Mouse (Mus musculus): Measurements from ENCODE around the gene Gm9732. TPM values are rescaled to one million over a fixed set of nuclear protein-coding genes. Genes with fewer than 3 reads are reported as not detected.

Gm9732 gene
- not detected in 2 replicates for polyA plus RNA-seq (2012; rRNA removed)

DNA sequence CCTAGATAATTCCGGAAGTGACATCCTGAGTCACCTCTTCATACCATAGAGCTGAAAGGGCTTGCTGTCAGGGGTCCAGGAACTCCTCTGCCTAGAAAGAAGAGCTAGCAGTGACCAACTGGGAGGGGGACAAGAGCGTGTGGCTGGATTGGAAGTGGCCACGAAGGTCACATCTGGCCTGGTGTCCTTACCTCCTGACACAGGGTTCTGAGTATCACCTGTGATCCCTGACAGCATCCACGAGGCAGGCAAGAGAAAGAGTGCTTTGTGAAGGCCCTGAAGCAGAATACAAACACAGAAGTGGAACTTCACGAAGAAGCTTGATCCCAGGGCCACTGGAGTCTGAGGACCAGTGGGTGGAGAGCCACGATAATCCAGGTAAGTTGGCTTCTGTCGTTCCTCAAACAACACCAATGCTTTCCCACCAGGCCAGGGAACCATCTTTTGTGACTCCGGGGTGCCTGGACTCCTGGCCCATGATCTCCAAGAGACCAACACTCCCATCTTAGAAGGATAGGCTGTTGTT lies at the start of gene Gm9732:
TSS of gene Gm9732 (plus strand) at position 51 of the 526 bp plus-strand sequence.

GRCm38 (mm10) chr14:43235204-43235603 lies 39.6 kb upstream of the Gm9732 start, which contains the start of gene Gm8122:
TSS of gene Gm8122 (minus strand) at chr14:43235304.

GRCm38 (mm10) chr14:43258349-43258748 lies 16.5 kb upstream of the Gm9732 start, which contains the start of gene Gm8126:
TSS of gene Gm8126 (plus strand) at chr14:43258649.

GRCm38 (mm10) chr14:43293503-43293902 lies 18.7 kb downstream of the Gm9732 start, which contains the start of gene Gm8127:
TSS of gene Gm8127 (minus strand) at chr14:43293832.

DNA sequence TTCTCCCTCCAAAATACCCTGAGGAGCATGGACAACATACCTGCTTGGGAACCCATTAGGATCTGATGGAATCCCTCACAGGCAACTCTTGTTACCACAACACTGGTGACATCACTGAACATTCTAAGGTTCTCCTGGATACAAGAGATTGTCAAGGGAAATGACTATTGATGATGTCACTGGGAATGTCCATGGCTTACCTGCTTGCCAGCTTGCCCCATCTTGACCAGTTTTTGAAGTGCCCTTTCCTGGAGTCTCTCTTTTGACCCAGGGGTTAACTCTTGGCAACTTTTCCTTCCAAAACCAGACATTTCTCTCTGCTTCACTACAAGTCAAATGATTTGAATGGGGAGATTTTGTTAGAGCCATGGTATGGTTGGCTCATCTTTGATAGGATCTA lies 72.9 kb downstream of the Gm9732 start, which contains the start of gene 1700001F09Rik:
TSS of gene 1700001F09Rik (minus strand) at position 101 of the 400 bp plus-strand sequence.

Other genes starting within 250 kb of the Gm9732 start
- not detected in 2 replicates for gene Gm8094, start 198.4 kb upstream of the Gm9732 start, polyA plus RNA-seq (2012; rRNA removed)
- gene Gm8104, start 174.4 kb upstream of the Gm9732 start, polyA plus RNA-seq (2012; rRNA removed): not detected in 2 replicates
- gene Gm7233, start 95.2 kb upstream of the Gm9732 start, polyA plus RNA-seq (2012; rRNA removed): not detected in 2 replicates
- not detected in 2 replicates for gene Gm8122, start 39.7 kb upstream of the Gm9732 start, polyA plus RNA-seq (2012; rRNA removed)
- gene Gm8126, start 16.4 kb upstream of the Gm9732 start, polyA plus RNA-seq (2012; rRNA removed): not detected in 2 replicates
- not detected in 2 replicates for gene Gm8127, start 18.8 kb downstream of the Gm9732 start, polyA plus RNA-seq (2012; rRNA removed)
- not detected in 2 replicates for gene 1700001F09Rik, start 72.8 kb downstream of the Gm9732 start, polyA plus RNA-seq (2012; rRNA removed)
- not detected in 2 replicates for gene Gm8138, start 141.3 kb downstream of the Gm9732 start, polyA plus RNA-seq (2012; rRNA removed)

Measured in colon, adult 2 months (tissue).